In the genomic region with DNA sequence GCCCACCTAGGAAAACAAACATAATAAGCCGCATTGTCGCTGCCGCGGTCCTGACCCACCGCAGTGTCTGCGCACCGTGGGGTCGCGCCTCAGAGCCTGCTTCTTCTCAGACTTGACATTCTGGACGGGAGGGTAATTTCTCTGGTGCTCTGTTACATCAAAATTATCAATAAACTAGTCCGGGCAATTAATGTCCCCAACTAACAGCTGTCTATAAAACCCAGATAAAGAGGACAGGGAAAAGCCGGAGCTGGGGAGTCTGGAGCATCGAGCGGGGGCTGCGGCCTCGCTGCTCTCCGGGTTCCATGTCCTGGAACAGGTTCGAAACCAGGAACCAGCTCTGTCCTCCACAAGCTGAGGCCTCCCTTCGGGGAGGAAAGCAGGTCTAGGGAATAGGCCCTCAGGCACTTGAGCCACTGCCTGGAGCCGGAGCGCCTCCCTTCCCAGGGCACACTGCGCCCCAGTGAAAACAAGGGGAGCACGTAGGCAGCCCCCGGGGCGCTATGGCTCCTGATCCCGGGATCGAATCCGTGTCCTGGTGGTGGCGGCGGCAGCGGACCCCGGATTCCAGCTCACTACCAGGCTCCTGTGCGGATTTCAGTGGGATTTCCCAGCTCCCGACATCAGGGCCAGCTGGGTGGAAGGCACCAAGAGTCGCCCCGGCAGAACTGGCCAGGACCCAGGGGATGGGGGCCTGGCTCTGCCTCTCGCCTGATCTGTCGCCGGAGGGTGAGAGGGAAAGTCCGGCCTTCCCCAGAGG, we compare ENCODE assay signal across 12 mouse cellular contexts. TPM values are rescaled to one million over a fixed set of nuclear protein-coding genes. Genes with fewer than 3 reads are reported as not detected.
DNase-seq lines count a peak whose midpoint lies in the region; ATAC-seq lines count a peak whose summit lies in the region.
"Had no signal": no experiment of that assay in that cellular context is flagged by ENCODE, and none has a peak within 500 bp of the region (broad histone marks: within the 10 kb centered on the region; RNA-seq: fewer than 3 reads in every experiment).

No protein-coding gene starts in this region.

- H3K9ac ChIP-seq in kidney, embryonic 16.5 days (replicated peaks; ENCODE audit: low read length), result no peak overlapping the region
- peak overlapping the region; percentile 53 for H3K9ac ChIP-seq in embryonic facial prominence, embryonic 12.5 days
- no peak overlapping the region for H3K9ac ChIP-seq in limb, embryonic 11.5 days (ENCODE audit: low read length)
- H3K9ac ChIP-seq in neural tube, embryonic 13.5 days, result no peak overlapping the region
- H3K9ac ChIP-seq: limb, embryonic 13.5 days had no signal

- peaks cover 16% of the 10 kb centered on the region; the same call in 1 of the 2 replicates for H3K4me1 ChIP-seq in kidney, embryonic 16.5 days (ENCODE audit: insufficient read depth, low read length)
- peaks cover 19% of the 10 kb centered on the region for H3K4me1 ChIP-seq in embryonic facial prominence, embryonic 12.5 days
- 0 out of 2 replicates have a peak, but pooled peaks cover 7% of the 10 kb centered on the region for H3K4me1 ChIP-seq in limb, embryonic 11.5 days (ENCODE audit: control insufficient read depth, insufficient read depth, low read length)
- peaks cover 11% of the 10 kb centered on the region for H3K4me1 ChIP-seq in neural tube, embryonic 13.5 days (replicated peaks)

- peaks cover 97% of the 10 kb centered on the region for H3K27me3 ChIP-seq in kidney, embryonic 16.5 days (ENCODE audit: insufficient read depth, low read length)
- H3K27me3 ChIP-seq in embryonic facial prominence, embryonic 12.5 days, result peaks cover 83% of the 10 kb centered on the region
- peaks cover 88% of the 10 kb centered on the region for H3K27me3 ChIP-seq in limb, embryonic 11.5 days (ENCODE audit: control insufficient read depth, insufficient read depth, low read length)
- H3K27me3 ChIP-seq in neural tube, embryonic 13.5 days, result peaks cover 100% of the 10 kb centered on the region

- ATAC-seq in kidney, embryonic 16.5 days (ENCODE audit: low FRiP score, low TSS enrichment), result no peak
- no peak for ATAC-seq in embryonic facial prominence, embryonic 12.5 days (ENCODE audit: insufficient number of reproducible peaks, insufficient read depth, low FRiP score, low TSS enrichment)
- no peak for ATAC-seq in limb, embryonic 11.5 days (ENCODE audit: insufficient number of reproducible peaks, low FRiP score, low TSS enrichment, low read depth)
- no peak for ATAC-seq in neural tube, embryonic 13.5 days (ENCODE audit: low read depth)

- no peak overlapping the region for H3K4me2 ChIP-seq in kidney, embryonic 16.5 days (replicated peaks; ENCODE audit: low read depth, low read length)
- peak overlapping the region; percentile 42 for H3K4me2 ChIP-seq in embryonic facial prominence, embryonic 12.5 days (replicated peaks)
- no peak overlapping the region for H3K4me2 ChIP-seq in limb, embryonic 11.5 days (ENCODE audit: low read depth, severe bottlenecking)
- no peak overlapping the region for H3K4me2 ChIP-seq in neural tube, embryonic 13.5 days
- H3K4me2 ChIP-seq: limb, embryonic 13.5 days had no signal

- H3K9me3 ChIP-seq in kidney, embryonic 16.5 days (ENCODE audit: low read length), result no peaks in the 10 kb centered on the region
- no peaks in the 10 kb centered on the region for H3K9me3 ChIP-seq in embryonic facial prominence, embryonic 12.5 days
- no peaks in the 10 kb centered on the region for H3K9me3 ChIP-seq in limb, embryonic 11.5 days (ENCODE audit: control insufficient read depth, low read length)
- H3K9me3 ChIP-seq in neural tube, embryonic 13.5 days, result no peaks in the 10 kb centered on the region
- H3K9me3 ChIP-seq: limb, embryonic 13.5 days had no signal

- no peak overlapping the region for H3K27ac ChIP-seq in kidney, embryonic 16.5 days (ENCODE audit: low read length)
- no peak overlapping the region for H3K27ac ChIP-seq in embryonic facial prominence, embryonic 12.5 days
- no peak overlapping the region for H3K27ac ChIP-seq in limb, embryonic 11.5 days (replicated peaks; ENCODE audit: low read depth, low read length)
- no peak overlapping the region for H3K27ac ChIP-seq in neural tube, embryonic 13.5 days (replicated peaks)
- H3K27ac ChIP-seq: limb, embryonic 13.5 days had no signal

- no peak for DNase-seq in kidney, adult 18-20 months
- peak; percentile 58 for DNase-seq in limb, embryonic 11.5 days (ENCODE audit: low spot score)
- DNase-seq in layer of hippocampus, adult 18-20 months (ENCODE audit: low spot score in 2 of 2), result no peak
- no peak for DNase-seq in Muller cell, postnatal 12 days (ENCODE audit: inconsistent ontology term)
- DNase-seq: cerebellum, postnatal 14 days; gastrocnemius, postnatal 14 days; right cerebral cortex, adult 18-20 months had no signal

- WGBS in kidney, embryonic 16.5 days, result 3% methylated on average over 40 of the region's 40 CpGs
- 2% methylated on average over 40 of the region's 40 CpGs for WGBS in embryonic facial prominence, embryonic 12.5 days
- 2% methylated on average over 40 of the region's 40 CpGs for WGBS in limb, embryonic 11.5 days
- WGBS in neural tube, embryonic 13.5 days, result 2% methylated on average over 40 of the region's 40 CpGs

- H3K4me3 ChIP-seq in kidney, embryonic 16.5 days (ENCODE audit: low read length), result peak overlapping the region; percentile 2; the same call in 1 of the 2 replicates
- H3K4me3 ChIP-seq in embryonic facial prominence, embryonic 12.5 days, result peak overlapping the region; percentile 29
- no peak overlapping the region for H3K4me3 ChIP-seq in limb, embryonic 11.5 days (ENCODE audit: low read depth, low read length)
- 0 out of 2 replicates have a peak overlapping the region, but pooled peaks have one; percentile 0 for H3K4me3 ChIP-seq in neural tube, embryonic 13.5 days
- H3K4me3 ChIP-seq: limb, embryonic 13.5 days had no signal

- no peaks in the 10 kb centered on the region for H3K36me3 ChIP-seq in kidney, embryonic 16.5 days (ENCODE audit: insufficient read depth, low read length)
- no peaks in the 10 kb centered on the region for H3K36me3 ChIP-seq in embryonic facial prominence, embryonic 12.5 days
- no peaks in the 10 kb centered on the region for H3K36me3 ChIP-seq in limb, embryonic 11.5 days (ENCODE audit: control insufficient read depth, insufficient read depth, low read length)
- H3K36me3 ChIP-seq in neural tube, embryonic 13.5 days, result no peaks in the 10 kb centered on the region
- H3K36me3 ChIP-seq: limb, embryonic 13.5 days had no signal

RNA-seq across cellular contexts. Expression of a gene that starts 4.9 kb away (rescaled TPM):
- 1.5 and 4.6 TPM in 2 replicates for polyA plus RNA-seq in kidney, embryonic 16.5 days (2015; fragmentation: Nextera tagmentation; extraction: Ambion mirVana)
- polyA plus RNA-seq in embryonic facial prominence, embryonic 12.5 days (2016; fragmentation: Nextera tagmentation; extraction: Ambion mirVana), result 35.0 and 35.9 TPM in 2 replicates
- polyA plus RNA-seq in limb, embryonic 11.5 days (2014; fragmentation: Nextera tagmentation; extraction: Ambion mirVana), result 0.27 and 0.65 TPM in 2 replicates
- 1.2 and 2.1 TPM in 2 replicates for polyA plus RNA-seq in neural tube, embryonic 13.5 days (2015; fragmentation: Nextera tagmentation; extraction: Ambion mirVana)
- total RNA-seq in layer of hippocampus, adult 18-20 months (2021), result under 1 TPM; 0.48 to 0.92 TPM

RNA-seq across cellular contexts. Expression of a gene that starts 19.1 kb away (rescaled TPM):
- 75.7 and 81.1 TPM in 2 replicates for polyA plus RNA-seq in kidney, embryonic 16.5 days (2015; fragmentation: Nextera tagmentation; extraction: Ambion mirVana)
- polyA plus RNA-seq in embryonic facial prominence, embryonic 12.5 days (2016; fragmentation: Nextera tagmentation; extraction: Ambion mirVana), result 66.9 and 75.0 TPM in 2 replicates
- 61.9 and 64.6 TPM in 2 replicates for polyA plus RNA-seq in limb, embryonic 11.5 days (2014; fragmentation: Nextera tagmentation; extraction: Ambion mirVana)
- 50.6 and 53.8 TPM in 2 replicates for polyA plus RNA-seq in neural tube, embryonic 13.5 days (2015; fragmentation: Nextera tagmentation; extraction: Ambion mirVana)
- 10 to 100 TPM; 36.6 to 37.2 TPM for total RNA-seq in layer of hippocampus, adult 18-20 months (2021)

RNA-seq across cellular contexts. Expression of a gene that starts 26.9 kb away (rescaled TPM):
- 24.9 and 27.3 TPM in 2 replicates for polyA plus RNA-seq in kidney, embryonic 16.5 days (2015; fragmentation: Nextera tagmentation; extraction: Ambion mirVana)
- 26.8 and 29.8 TPM in 2 replicates for polyA plus RNA-seq in embryonic facial prominence, embryonic 12.5 days (2016; fragmentation: Nextera tagmentation; extraction: Ambion mirVana)
- 3.2 and 4.2 TPM in 2 replicates for polyA plus RNA-seq in limb, embryonic 11.5 days (2014; fragmentation: Nextera tagmentation; extraction: Ambion mirVana)
- 6.5 and 7.6 TPM in 2 replicates for polyA plus RNA-seq in neural tube, embryonic 13.5 days (2015; fragmentation: Nextera tagmentation; extraction: Ambion mirVana)
- total RNA-seq in layer of hippocampus, adult 18-20 months (2021), result under 1 TPM; 0.69 to 0.96 TPM

RNA-seq across cellular contexts. Expression of a gene that starts 38.7 kb away (rescaled TPM):
- 6.5 and 6.7 TPM in 2 replicates for polyA plus RNA-seq in kidney, embryonic 16.5 days (2015; fragmentation: Nextera tagmentation; extraction: Ambion mirVana)
- polyA plus RNA-seq in embryonic facial prominence, embryonic 12.5 days (2016; fragmentation: Nextera tagmentation; extraction: Ambion mirVana), result 4.6 and 5.2 TPM in 2 replicates
- 0.07 TPM in 1 of 2 replicates, not detected in the other for polyA plus RNA-seq in limb, embryonic 11.5 days (2014; fragmentation: Nextera tagmentation; extraction: Ambion mirVana)
- polyA plus RNA-seq in neural tube, embryonic 13.5 days (2015; fragmentation: Nextera tagmentation; extraction: Ambion mirVana), result 0.70 and 0.84 TPM in 2 replicates
- not detected for total RNA-seq in layer of hippocampus, adult 18-20 months (2021)
- polyA plus RNA-seq: testis, adult 2 months had no signal
